Mouse (Mus musculus) thymus, postnatal 25 days (tissue): ENCODE results near the gene Rabep2.

Experiments used
- DNase-seq: peaks from one replicate; pipeline ENCODE4 v3.0.0; 2022

Gene Rabep2

GRCm38 (mm10) chr7:126497966-126498365 is 69.4 kb downstream of the Rabep2 start:
- DNase-seq = no peak
